Mouse (Mus musculus) forebrain, embryonic 13.5 days (tissue): Measurements from ENCODE around the gene Tspoap1. TPM values are rescaled to one million over a fixed set of nuclear protein-coding genes. Genes with fewer than 3 reads are reported as not detected.

Source experiments
- ATAC-seq: fragments of 200-750 bp; cut with Nextera tagmentation; 2 replicates; pipeline ENCODE4 v1.8.0; 2017
- H3K27ac ChIP-seq: fragments of 300-500 bp; sonication (generic); 2 replicates; pipeline ENCODE4 v1.5.1; 2015; ENCODE audit warnings: inconsistent platforms, mild to moderate bottlenecking, moderate library complexity
- H3K27me3 ChIP-seq: fragments of 300-500 bp; sonication (generic); 2 replicates; pipeline ENCODE4 v1.6.1; 2015; ENCODE audit warnings: mild to moderate bottlenecking, inconsistent platforms
- H3K36me3 ChIP-seq: fragments of 300-500 bp; sonication (generic); 2 replicates; pipeline ENCODE4 v1.6.1; 2015; ENCODE audit warnings: mild to moderate bottlenecking, inconsistent platforms; ENCODE audit not compliant: poor library complexity, severe bottlenecking
- H3K4me1 ChIP-seq: fragments of 300-500 bp; sonication (generic); 2 replicates; pipeline ENCODE4 v1.6.1; 2015; ENCODE audit warnings: inconsistent platforms
- H3K4me2 ChIP-seq: fragments of 300-500 bp; sonication (generic); 2 replicates; pipeline ENCODE4 v1.6.1; 2015; ENCODE audit warnings: inconsistent platforms, mild to moderate bottlenecking, moderate library complexity
- H3K4me3 ChIP-seq: fragments of 300-500 bp; sonication (generic); 2 replicates; pipeline ENCODE4 v1.5.1; 2015; ENCODE audit warnings: mild to moderate bottlenecking, inconsistent platforms
- H3K9ac ChIP-seq: fragments of 300-500 bp; sonication (generic); 2 replicates; pipeline ENCODE4 v1.6.1; 2015; ENCODE audit warnings: mild to moderate bottlenecking, inconsistent platforms
- H3K9me3 ChIP-seq: fragments of 300-500 bp; sonication (generic); replicated peaks from 2 replicates; pipeline ENCODE4 v1.6.1; 2016; ENCODE audit warnings: inconsistent platforms
- WGBS: fragments of 180-500 bp; shearing (Covaris S2); methylation state at CpG from one replicate; pipeline ENCODE4 v1.1.7; 2015; 5-methylcytosine and 5-hydroxymethylcytosine counted together
- polyA plus RNA-seq: library from polyadenylated mRNA; unstranded; fragments of >200 nt; fragmentation: Nextera tagmentation; extraction: Ambion mirVana; gene quantifications from 2 replicates; pipeline ENCODE4 v1.2.1, GENCODE M21; 2015

The Tspoap1 gene
- polyA plus RNA-seq, 1 experiment from 2014 or later, result 20.7 TPM

DNA sequence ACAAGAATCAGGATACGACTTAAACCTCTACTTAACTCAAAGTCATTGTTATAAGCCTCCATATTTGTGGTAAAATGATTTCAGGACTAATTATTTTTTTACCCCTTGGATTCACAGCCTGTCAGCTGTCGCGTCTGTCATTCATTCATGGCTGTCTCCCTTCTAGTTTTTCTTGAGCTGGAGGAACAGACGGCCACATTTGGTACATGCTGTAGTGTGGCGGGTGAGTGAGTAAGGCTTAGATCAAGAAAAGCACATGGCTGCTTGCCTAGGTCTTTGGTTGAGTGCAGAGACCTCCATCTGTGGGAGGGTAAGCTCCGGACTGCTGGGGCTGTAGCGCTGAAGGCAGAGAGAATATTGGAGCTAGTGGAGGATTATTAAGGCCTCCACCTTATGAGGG, 12.6 kb upstream of the Tspoap1 start:
- H3K27ac ChIP-seq, result no peak overlapping the region
- no peak overlapping the region for H3K4me3 ChIP-seq
- no peak for ATAC-seq
- no peaks in the 10 kb centered on the region for H3K9me3 ChIP-seq
- no peaks in the 10 kb centered on the region for H3K4me1 ChIP-seq
- no peak overlapping the region for H3K4me2 ChIP-seq
- H3K27me3 ChIP-seq, result 0 out of 2 replicates have a peak, but pooled peaks cover 4% of the 10 kb centered on the region
- no peak overlapping the region for H3K9ac ChIP-seq
- 92% methylated on average over 7 of the region's 7 CpGs for WGBS
- H3K36me3 ChIP-seq, result peaks cover 24% of the 10 kb centered on the region

DNA sequence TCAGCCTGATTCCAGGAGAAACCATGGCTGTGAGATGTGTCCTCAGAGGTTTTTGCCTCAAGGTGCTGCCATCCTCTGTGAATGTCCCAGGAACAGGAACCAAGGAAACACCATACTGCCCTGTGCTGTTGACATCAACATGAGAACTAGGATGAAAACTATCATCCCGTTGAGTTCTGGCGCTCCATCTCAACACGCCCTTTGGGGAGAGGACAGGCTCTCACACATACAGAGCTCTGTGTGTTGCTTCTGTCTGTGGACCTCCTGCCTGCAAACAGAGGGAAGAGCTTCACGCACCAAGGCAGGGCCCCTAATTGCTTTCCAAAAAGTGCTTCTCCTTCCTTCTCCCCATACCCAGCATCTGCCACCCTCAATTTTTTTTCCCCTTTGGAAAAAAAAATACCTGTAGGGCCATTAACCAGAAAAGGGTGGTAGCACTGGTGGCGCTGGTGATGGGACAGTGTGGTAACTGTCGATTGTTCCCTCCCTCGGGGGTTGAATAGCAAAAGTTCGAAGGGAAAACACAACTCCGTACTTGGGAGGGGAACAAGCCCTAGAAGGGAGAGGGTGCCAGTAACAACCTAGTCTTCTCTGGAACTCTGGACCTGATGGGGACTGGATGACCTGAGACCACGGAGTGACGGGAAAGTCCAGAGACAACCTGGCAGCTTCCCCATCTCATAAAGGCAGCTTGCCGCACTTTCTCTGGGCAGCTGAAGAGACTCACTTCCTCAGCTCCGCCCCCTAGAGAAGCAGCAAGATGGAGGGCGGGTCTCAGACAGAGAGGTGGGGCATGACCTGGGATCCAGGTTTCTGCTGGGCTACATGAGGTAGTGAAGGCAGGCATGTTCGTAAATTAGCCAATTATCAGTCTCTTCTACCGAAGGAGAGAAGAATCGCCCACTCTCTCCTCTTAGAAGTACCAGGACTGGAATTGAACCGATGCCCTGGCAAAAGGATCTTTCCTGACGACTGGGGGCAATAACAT, 11.9 kb upstream of the Tspoap1 start:
- H3K4me1 ChIP-seq, result no peaks in the 10 kb centered on the region
- 42% methylated on average over 19 of the region's 19 CpGs for WGBS
- no peak overlapping the region for H3K27ac ChIP-seq
- H3K36me3 ChIP-seq, result peaks cover 17% of the 10 kb centered on the region
- no peak overlapping the region for H3K4me3 ChIP-seq
- H3K27me3 ChIP-seq, result 0 out of 2 replicates have a peak, but pooled peaks cover 4% of the 10 kb centered on the region
- no peaks in the 10 kb centered on the region for H3K9me3 ChIP-seq
- H3K9ac ChIP-seq, result no peak overlapping the region
- no peak for ATAC-seq
- H3K4me2 ChIP-seq, result no peak overlapping the region

- H3K9me3 ChIP-seq, result no peaks in the 10 kb centered on the region
- 70% methylated on average over 18 of the region's 18 CpGs for WGBS
- no peaks in the 10 kb centered on the region for H3K4me1 ChIP-seq
- no peak overlapping the region for H3K27ac ChIP-seq
- ATAC-seq, result no peak
- no peak overlapping the region for H3K9ac ChIP-seq
- H3K4me3 ChIP-seq, result no peak overlapping the region
- H3K27me3 ChIP-seq, result 0 out of 2 replicates have a peak, but pooled peaks cover 4% of the 10 kb centered on the region
- no peak overlapping the region for H3K4me2 ChIP-seq
- H3K36me3 ChIP-seq, result peaks cover 8% of the 10 kb centered on the region
Measured at GRCm38 (mm10) chr11:87749192-87750042, 10.9 kb upstream of the Tspoap1 start.

- H3K4me1 ChIP-seq, result no peaks in the 10 kb centered on the region
- no peak overlapping the region for H3K9ac ChIP-seq
- peaks cover 2% of the 10 kb centered on the region for H3K36me3 ChIP-seq
- no peak overlapping the region for H3K4me3 ChIP-seq
- no peak for ATAC-seq
- H3K27me3 ChIP-seq, result 0 out of 2 replicates have a peak, but pooled peaks cover 4% of the 10 kb centered on the region
- H3K4me2 ChIP-seq, result no peak overlapping the region
- H3K27ac ChIP-seq, result no peak overlapping the region
- 80% methylated on average over 11 of the region's 11 CpGs for WGBS
- no peaks in the 10 kb centered on the region for H3K9me3 ChIP-seq
Measured at GRCm38 (mm10) chr11:87750043-87750421, 10.3 kb upstream of the Tspoap1 start.

- ATAC-seq, result no peak
- Histone ChIP-seq H3K4me3 (no peak overlapping the region), H3K9me3 (no peaks in the 10 kb centered on the region), H3K27ac (no peak overlapping the region), H3K4me2 (no peak overlapping the region), H3K4me1 (no peaks in the 10 kb centered on the region), H3K27me3 (0 out of 2 replicates have a peak, but pooled peaks cover 4% of the 10 kb centered on the region), H3K9ac (no peak overlapping the region), H3K36me3 (no peaks in the 10 kb centered on the region; the same call in 1 of the 2 replicates)
- WGBS, result 75% methylated on average over 3 of the region's 3 CpGs
Measured at GRCm38 (mm10) chr11:87750521-87750920, 9.8 kb upstream of the Tspoap1 start.

DNA sequence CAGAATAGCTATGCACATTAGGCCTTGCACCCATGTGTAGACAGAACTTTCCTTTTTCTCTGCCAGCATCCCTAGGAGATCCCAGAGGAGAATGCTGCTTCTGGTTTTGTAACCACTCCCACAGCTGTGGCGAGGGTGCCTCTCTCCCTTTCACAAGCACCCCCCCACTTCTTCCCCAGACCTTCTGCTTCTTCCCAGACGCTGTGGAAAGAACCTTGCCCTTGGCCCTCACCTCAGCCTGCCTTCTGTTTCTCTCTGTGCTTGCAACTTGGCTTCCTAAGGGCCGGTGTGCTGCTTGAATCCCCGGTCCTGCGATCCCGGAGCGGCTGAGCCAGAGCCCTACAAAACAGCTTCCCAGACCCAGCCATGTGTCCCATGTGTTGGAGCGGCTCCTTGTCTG, 9.3 kb upstream of the Tspoap1 start:
- no peak overlapping the region for H3K27ac ChIP-seq
- no peak overlapping the region for H3K4me2 ChIP-seq
- H3K9me3 ChIP-seq, result no peaks in the 10 kb centered on the region
- no peaks in the 10 kb centered on the region for H3K36me3 ChIP-seq
- no peak for ATAC-seq
- 81% methylated on average over 8 of the region's 8 CpGs for WGBS
- H3K9ac ChIP-seq, result no peak overlapping the region
- no peak overlapping the region for H3K4me3 ChIP-seq
- 0 out of 2 replicates have a peak, but pooled peaks cover 4% of the 10 kb centered on the region for H3K27me3 ChIP-seq
- no peaks in the 10 kb centered on the region for H3K4me1 ChIP-seq

GRCm38 (mm10) chr11:87751491-87751966, 8.8 kb upstream of the Tspoap1 start:
- Histone ChIP-seq H3K27ac (no peak overlapping the region), H3K36me3 (no peaks in the 10 kb centered on the region), H3K4me1 (no peaks in the 10 kb centered on the region), H3K27me3 (0 out of 2 replicates have a peak, but pooled peaks cover 4% of the 10 kb centered on the region), H3K4me2 (no peak overlapping the region), H3K9me3 (no peaks in the 10 kb centered on the region), H3K9ac (no peak overlapping the region), H3K4me3 (no peak overlapping the region)
- 79% methylated on average over 4 of the region's 4 CpGs for WGBS
- ATAC-seq, result no peak

DNA sequence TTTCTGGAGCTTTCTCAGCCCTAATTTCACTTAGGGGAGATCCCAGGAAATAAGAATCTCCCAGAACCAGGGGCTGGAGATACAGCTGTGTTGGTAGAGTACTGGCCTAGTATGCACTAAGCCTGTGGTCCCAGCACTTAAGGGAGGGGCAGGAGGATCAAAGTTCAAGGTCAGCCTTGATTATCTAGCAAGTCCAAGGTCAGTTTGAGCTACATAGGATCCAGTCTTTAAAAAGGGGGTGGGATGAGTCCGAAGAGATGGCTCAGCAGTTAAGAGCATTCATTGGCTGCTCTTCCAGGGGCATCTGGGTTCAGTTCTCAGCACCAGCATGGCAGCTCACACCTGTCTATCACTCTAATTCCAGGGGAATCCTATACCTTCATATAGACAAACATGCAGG, 8.0 kb upstream of the Tspoap1 start:
- 86% methylated on average over 1 of the region's 1 CpGs for WGBS

DNA sequence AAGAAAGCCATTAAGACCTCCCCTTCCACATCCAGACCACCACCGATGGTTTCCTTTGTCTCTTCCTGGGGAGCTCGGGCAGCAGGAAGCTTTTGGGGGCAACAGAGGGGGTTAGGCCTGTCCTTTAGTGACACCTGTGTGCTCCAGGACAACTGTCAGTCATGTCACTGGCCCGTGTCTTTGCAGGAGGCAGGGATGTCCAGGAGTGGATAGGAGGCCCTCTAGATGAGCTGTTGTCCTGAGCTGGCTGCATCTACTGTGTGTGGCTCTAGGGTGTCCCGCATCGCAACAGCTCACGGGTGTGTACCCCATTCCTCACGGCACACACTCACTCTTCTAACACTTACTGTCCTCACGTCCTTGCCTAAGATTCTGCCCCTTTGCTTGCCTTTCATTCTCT, 7.1 kb upstream of the Tspoap1 start:
- ATAC-seq, result no peak
- 87% methylated on average over 8 of the region's 8 CpGs for WGBS

More for the DNA sequence above, 8.0 kb upstream of the Tspoap1 start:
- ATAC-seq, result no peak
- Histone ChIP-seq H3K27ac (no peak overlapping the region), H3K9me3 (no peaks in the 10 kb centered on the region), H3K4me3 (no peak overlapping the region), H3K9ac (no peak overlapping the region), H3K4me2 (no peak overlapping the region), H3K27me3 (0 out of 2 replicates have a peak, but pooled peaks cover 4% of the 10 kb centered on the region), H3K4me1 (no peaks in the 10 kb centered on the region), H3K36me3 (no peaks in the 10 kb centered on the region)

DNA sequence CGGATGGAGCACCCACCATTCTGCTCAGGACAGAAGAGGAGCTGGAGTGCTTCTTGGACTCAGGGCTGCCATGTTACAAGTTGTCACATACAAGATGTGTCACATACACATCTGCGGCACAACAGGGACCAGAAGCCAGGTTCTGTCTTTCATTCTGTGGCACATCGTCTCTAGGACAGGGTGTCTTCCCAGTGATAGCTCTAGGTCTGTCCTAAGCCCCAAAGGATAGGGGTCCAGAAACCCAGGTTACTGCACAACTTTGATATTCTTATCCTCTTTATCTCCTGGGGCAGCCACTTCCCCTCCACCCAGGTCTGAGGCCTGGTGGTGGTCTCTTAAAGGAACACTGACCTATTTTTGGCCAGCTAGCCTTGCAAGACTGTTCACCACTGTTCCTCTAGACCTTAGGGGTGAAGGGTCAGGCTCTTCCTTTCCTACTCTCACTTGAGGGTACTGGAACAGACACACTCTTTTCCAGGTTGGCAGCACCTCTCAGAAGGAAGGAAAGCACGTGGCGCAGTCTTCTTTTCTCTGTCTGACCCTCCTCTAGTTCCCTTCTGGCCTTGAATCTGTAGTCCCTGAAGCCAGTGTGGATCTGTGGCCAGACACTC, 6.3 kb upstream of the Tspoap1 start:
- Histone ChIP-seq H3K36me3 (no peaks in the 10 kb centered on the region), H3K4me3 (no peak overlapping the region), H3K27ac (no peak overlapping the region), H3K27me3 (no peaks in the 10 kb centered on the region), H3K4me2 (no peak overlapping the region), H3K9me3 (no peaks in the 10 kb centered on the region), H3K9ac (no peak overlapping the region), H3K4me1 (no peaks in the 10 kb centered on the region)
- ATAC-seq, result no peak
- WGBS, result 85% methylated on average over 5 of the region's 5 CpGs

More for the DNA sequence above, 7.1 kb upstream of the Tspoap1 start:
- H3K4me3 ChIP-seq, result no peak overlapping the region
- no peak overlapping the region for H3K27ac ChIP-seq
- no peaks in the 10 kb centered on the region for H3K27me3 ChIP-seq
- H3K36me3 ChIP-seq, result no peaks in the 10 kb centered on the region
- no peaks in the 10 kb centered on the region for H3K4me1 ChIP-seq
- H3K9ac ChIP-seq, result no peak overlapping the region
- H3K9me3 ChIP-seq, result no peaks in the 10 kb centered on the region
- H3K4me2 ChIP-seq, result no peak overlapping the region

DNA sequence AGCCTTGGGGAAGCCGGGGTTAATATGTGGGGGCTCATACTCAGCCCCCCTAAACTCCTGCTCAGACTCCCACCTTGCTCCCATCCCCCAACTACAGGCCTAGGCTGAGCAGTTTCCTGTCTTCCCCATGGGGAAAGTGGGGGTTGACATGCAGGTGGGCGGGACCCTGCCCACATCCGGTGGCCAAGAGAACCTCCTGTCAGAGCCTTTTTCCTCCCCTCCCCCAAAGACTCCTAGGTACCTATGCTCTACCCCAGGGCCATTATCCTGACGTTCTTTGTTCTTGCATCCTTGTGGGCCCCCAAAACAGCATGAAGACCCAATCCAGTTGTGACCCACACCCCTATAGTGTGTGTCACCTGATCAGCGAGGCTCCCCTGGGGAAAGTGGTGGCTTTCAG, 5.7 kb upstream of the Tspoap1 start:
- no peaks in the 10 kb centered on the region for H3K27me3 ChIP-seq
- no peak for ATAC-seq
- 75% methylated on average over 5 of the region's 5 CpGs for WGBS
- H3K36me3 ChIP-seq, result no peaks in the 10 kb centered on the region
- H3K9me3 ChIP-seq, result no peaks in the 10 kb centered on the region
- H3K4me2 ChIP-seq, result no peak overlapping the region
- no peak overlapping the region for H3K27ac ChIP-seq
- no peak overlapping the region for H3K4me3 ChIP-seq
- no peak overlapping the region for H3K9ac ChIP-seq
- H3K4me1 ChIP-seq, result peaks cover 2% of the 10 kb centered on the region
